ENCODE assay signal across 8 mouse cellular contexts in genomic region chr6:108456231-108457062, GRCm38 (mm10).
DNase-seq lines count a peak whose midpoint lies in the region; ATAC-seq lines count a peak whose summit lies in the region.

No protein-coding gene starts in this region.

- peak overlapping the region; percentile 48 for H3K4me2 ChIP-seq in intestine, embryonic 16.5 days (ENCODE audit: low read depth, low read length)
- H3K4me2 ChIP-seq in midbrain, embryonic 16.5 days (ENCODE audit: low read length), result peak overlapping the region; percentile 59

- peak overlapping the region; percentile 2 for H3K9ac ChIP-seq in intestine, embryonic 16.5 days (ENCODE audit: low read depth, low read length)
- peak overlapping the region; percentile 50 for H3K9ac ChIP-seq in midbrain, embryonic 16.5 days (ENCODE audit: low read depth, low read length)

- intact Hi-C loops in left cerebral cortex, postnatal 25 days (cut with DNase I), result loop anchor here (2.0 to 5.0 kb wide), 2 partner anchors 48 to 96 kb away; no protein-coding TSS in a partner anchor

- WGBS in intestine, embryonic 16.5 days, result 21% methylated on average over 18 of the region's 18 CpGs
- 4% methylated on average over 18 of the region's 18 CpGs for WGBS in midbrain, embryonic 16.5 days

- H3K9me3 ChIP-seq in intestine, embryonic 16.5 days (ENCODE audit: control insufficient read depth, low read length), result no peaks in the 10 kb centered on the region
- H3K9me3 ChIP-seq in midbrain, embryonic 16.5 days (replicated peaks; ENCODE audit: control insufficient read depth, low read length, poor library complexity, severe bottlenecking), result no peaks in the 10 kb centered on the region

- H3K36me3 ChIP-seq in intestine, embryonic 16.5 days (ENCODE audit: control insufficient read depth, insufficient read depth, low read length), result no peaks in the 10 kb centered on the region
- H3K36me3 ChIP-seq in midbrain, embryonic 16.5 days (ENCODE audit: control insufficient read depth, insufficient read depth, low read length), result no peaks in the 10 kb centered on the region

- H3K4me3 ChIP-seq in intestine, embryonic 16.5 days (ENCODE audit: low read length), result no peak overlapping the region
- peak overlapping the region; percentile 8; the same call in 1 of the 2 replicates for H3K4me3 ChIP-seq in midbrain, embryonic 16.5 days (ENCODE audit: low read depth, low read length)

- peak; percentile 51 for ATAC-seq in intestine, embryonic 16.5 days
- peak; percentile 49 for ATAC-seq in midbrain, embryonic 16.5 days

- H3K27me3 ChIP-seq in intestine, embryonic 16.5 days (replicated peaks; ENCODE audit: control insufficient read depth, insufficient read depth, low read length), result no peaks in the 10 kb centered on the region
- no peaks in the 10 kb centered on the region for H3K27me3 ChIP-seq in midbrain, embryonic 16.5 days (ENCODE audit: control insufficient read depth, insufficient read depth, low read depth, low read length)

- peak; percentile 89 for DNase-seq in R1 (ENCODE audit: low read depth, low spot score)
- DNase-seq in cerebellum, postnatal 25 days, result peak; percentile 78 to 82
- peak; percentile 69 to 76 for DNase-seq in frontal cortex, postnatal 36 days (ENCODE audit: low spot score in 2 of 2)
- DNase-seq in left cerebral cortex, postnatal 25 days (ENCODE audit: low spot score in 2 of 2), result peak; percentile 70 to 94
- DNase-seq in ovary, postnatal 10 days (ENCODE audit: low spot score), result no peak
- DNase-seq in spleen, adult 18-20 months, result no peak

- H3K27ac ChIP-seq in intestine, embryonic 16.5 days (ENCODE audit: low read length), result peak overlapping the region; percentile 87
- H3K27ac ChIP-seq in midbrain, embryonic 16.5 days (ENCODE audit: low read length), result peak overlapping the region; percentile 31

- H3K4me1 ChIP-seq in intestine, embryonic 16.5 days (ENCODE audit: control insufficient read depth, insufficient read depth, low read length), result peaks cover 32% of the 10 kb centered on the region
- H3K4me1 ChIP-seq in midbrain, embryonic 16.5 days (ENCODE audit: control insufficient read depth, insufficient read depth, low read length), result peaks cover 35% of the 10 kb centered on the region

Comparison
In these comparisons a context has a peak if more than half of its experiments do, and no peak if none do; other contexts are left out.
1. DNase-seq: peak in R1 (single experiment), cerebellum, postnatal 25 days (2 of 2), frontal cortex, postnatal 36 days (2 of 2) and left cerebral cortex, postnatal 25 days (2 of 2); none in ovary, postnatal 10 days (single experiment) and spleen, adult 18-20 months (0 of 2).